Mouse (Mus musculus) lung, adult 10 weeks (tissue): ENCODE data around the gene Wdsub1. TPM values are rescaled to one million over a fixed set of nuclear protein-coding genes. Genes with fewer than 3 reads are reported as not detected.

Experiments used
- polyA plus RNA-seq: library from polyadenylated mRNA; stranded (reverse); fragments of 350-450 nt; fragmentation: Illumina TruSeq; extraction: RNeasy Lipid Tissue Mini Kit (QIAGEN cat#74804); gene quantifications from one replicate; pipeline ENCODE4 v1.2.3, GENCODE M21; 2014; ENCODE audit warnings: low read depth, low replicate concordance; ENCODE audit not compliant: insufficient read depth

Wdsub1 gene
- 19.3 TPM for polyA plus RNA-seq

DNA sequence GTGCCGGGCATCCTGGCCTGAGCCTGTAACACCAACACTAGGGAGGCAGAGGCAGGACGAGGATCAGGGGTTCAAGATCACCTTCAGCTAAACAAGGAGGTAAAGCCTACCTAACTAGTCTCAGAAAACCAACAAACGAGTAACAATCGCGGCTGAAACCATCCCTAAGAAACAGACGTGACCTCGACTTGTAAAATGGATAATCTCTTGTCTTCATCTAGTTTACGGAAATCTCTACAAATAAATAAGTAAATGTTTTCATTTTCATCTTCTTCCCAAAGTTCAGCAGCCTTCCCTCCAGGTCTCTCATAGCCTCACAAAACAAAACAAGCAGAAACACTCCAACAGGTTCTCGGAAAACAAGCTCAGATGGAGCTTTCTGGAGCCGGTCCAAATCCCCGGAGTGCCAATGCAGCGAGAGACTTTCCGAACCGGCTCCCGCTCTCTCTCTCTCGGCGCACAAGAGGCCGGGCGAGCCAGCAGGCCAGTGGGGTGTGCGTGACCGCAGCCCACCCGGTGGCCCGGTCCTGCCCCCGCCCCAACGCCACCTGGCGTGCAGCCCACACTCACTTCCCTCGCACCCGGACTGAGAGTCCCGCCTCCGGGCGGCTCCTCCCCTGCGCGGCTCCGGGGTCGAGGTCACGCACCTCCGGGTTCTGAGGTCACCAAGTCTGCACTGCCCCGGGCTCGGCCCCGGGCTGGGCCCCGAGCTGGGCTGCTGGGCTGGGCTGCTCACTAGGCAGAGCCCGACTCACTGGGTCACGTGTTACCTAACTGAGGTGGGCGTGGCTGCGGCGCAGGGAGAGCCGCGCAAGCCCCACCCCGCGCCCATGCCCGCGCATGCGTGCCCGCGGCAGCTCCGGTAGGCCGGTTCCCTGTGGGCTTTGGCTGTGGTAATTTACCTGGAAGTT is at the start of gene Wdsub1:
Wdsub1 (minus strand) TSS at position 761 of the 911 bp plus-strand sequence.

